Mouse (Mus musculus) neural tube, embryonic 12.5 days (tissue): ENCODE measurements around the gene Ctc1. TPM values are rescaled to one million over a fixed set of nuclear protein-coding genes. Genes with fewer than 3 reads are reported as not detected.

ENCODE experiments used
- ATAC-seq: fragments of 200-750 bp; cut with Nextera tagmentation; 2 replicates; pipeline ENCODE4 v1.8.0; 2017; ENCODE audit warnings: low read depth, mild to moderate bottlenecking, moderate TSS enrichment, moderate library complexity; ENCODE audit not compliant: low FRiP score
- H3K27ac ChIP-seq: fragments of 300-500 bp; sonication (generic); 2 replicates; pipeline ENCODE4 v1.5.1; 2016
- H3K27me3 ChIP-seq: fragments of 300-500 bp; sonication (generic); replicated peaks from 2 replicates; pipeline ENCODE4 v1.6.1; 2016; ENCODE audit warnings: mild to moderate bottlenecking
- H3K36me3 ChIP-seq: fragments of 300-500 bp; sonication (generic); 2 replicates; pipeline ENCODE4 v1.6.1; 2016; ENCODE audit warnings: mild to moderate bottlenecking
- H3K4me1 ChIP-seq: fragments of 300-500 bp; sonication (generic); 2 replicates; pipeline ENCODE4 v1.6.1; 2016
- H3K4me2 ChIP-seq: fragments of 300-500 bp; sonication (generic); replicated peaks from 2 replicates; pipeline ENCODE4 v1.6.1; 2016; ENCODE audit warnings: mild to moderate bottlenecking
- H3K4me3 ChIP-seq: fragments of 300-500 bp; sonication (generic); 2 replicates; pipeline ENCODE4 v1.5.1; 2016
- H3K9ac ChIP-seq: fragments of 300-500 bp; sonication (generic); 2 replicates; pipeline ENCODE4 v1.6.1; 2016; ENCODE audit warnings: mild to moderate bottlenecking
- H3K9me3 ChIP-seq: fragments of 300-500 bp; sonication (generic); 2 replicates; pipeline ENCODE4 v1.6.1; 2016; ENCODE audit warnings: mild to moderate bottlenecking
- WGBS: fragments of 180-500 bp; shearing (Covaris S2); methylation state at CpG from one replicate; pipeline ENCODE4 v1.1.7; 2016; 5-methylcytosine and 5-hydroxymethylcytosine counted together
- polyA plus RNA-seq: library from polyadenylated mRNA; unstranded; fragments of >200 nt; fragmentation: Nextera tagmentation; extraction: Ambion mirVana; gene quantifications from 2 replicates; pipeline ENCODE4 v1.2.1, GENCODE M21; 2016

Gene Ctc1
- polyA plus RNA-seq, 1 experiment from 2014 or later, result 66.8 TPM

DNA sequence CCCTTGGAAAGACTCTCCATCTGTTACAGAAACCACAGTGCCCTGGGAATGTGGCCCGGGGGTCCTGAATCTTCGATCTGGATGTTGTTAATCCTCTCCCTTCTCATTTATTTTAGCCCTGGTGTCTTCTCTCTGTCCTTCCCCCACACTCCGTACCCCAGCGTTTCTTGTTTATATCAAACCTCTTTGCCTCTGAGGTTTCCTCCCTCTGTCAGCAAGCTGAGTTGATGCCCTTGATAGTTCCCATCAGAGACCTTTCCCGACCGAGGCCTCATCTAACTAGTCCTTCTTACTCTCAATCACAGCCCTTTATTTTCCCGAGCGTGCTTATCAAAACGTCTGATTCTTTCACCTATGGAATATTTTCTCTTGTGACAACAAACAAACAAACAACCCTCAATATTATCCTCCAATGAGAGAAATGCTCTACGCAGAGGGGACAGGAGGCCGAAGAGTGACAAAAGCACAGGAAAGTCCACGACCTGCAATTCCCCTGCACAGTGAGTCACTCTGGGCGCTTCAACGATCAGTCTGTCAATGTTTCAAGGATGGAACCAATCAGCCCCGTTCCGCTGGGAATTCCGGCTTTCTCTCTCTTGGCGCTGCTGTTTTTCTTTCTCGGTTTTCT is 43.1 kb downstream of the Ctc1 start:
- Histone ChIP-seq H3K36me3 (no peaks in the 10 kb centered on the region), H3K4me3 (peak overlapping the region; percentile 75), H3K9me3 (no peaks in the 10 kb centered on the region), H3K4me2 (peak overlapping the region; percentile 97), H3K9ac (peak overlapping the region; percentile 52), H3K27ac (peak overlapping the region; percentile 48), H3K4me1 (peaks cover 23% of the 10 kb centered on the region), H3K27me3 (no peaks in the 10 kb centered on the region)
- peak; percentile 21; the same call in 1 of the 2 replicates for ATAC-seq
- 2% methylated on average over 19 of the region's 19 CpGs for WGBS

GRCm38 (mm10) chr11:69059357-69059974 is 43.8 kb downstream of the Ctc1 start, which contains the start of gene Borcs6:
Gene Borcs6, plus strand, starts transcription at chr11:69059717.
- Histone ChIP-seq H3K4me2 (peak within 1 kb of the TSS; percentile 97), H3K4me1 (peaks cover 29% of the 10 kb centered on the region), H3K27ac (peak within 1 kb of the TSS; percentile 71), H3K4me3 (peak within 1 kb of the TSS; percentile 75), H3K9me3 (no peaks in the 10 kb centered on the region), H3K36me3 (no peaks in the 10 kb centered on the region), H3K9ac (peak within 1 kb of the TSS; percentile 90), H3K27me3 (no peaks in the 10 kb centered on the region)
- ATAC-seq, result peak; percentile 88
- WGBS, result under 1% methylated on average over 64 of the region's 64 CpGs

DNA sequence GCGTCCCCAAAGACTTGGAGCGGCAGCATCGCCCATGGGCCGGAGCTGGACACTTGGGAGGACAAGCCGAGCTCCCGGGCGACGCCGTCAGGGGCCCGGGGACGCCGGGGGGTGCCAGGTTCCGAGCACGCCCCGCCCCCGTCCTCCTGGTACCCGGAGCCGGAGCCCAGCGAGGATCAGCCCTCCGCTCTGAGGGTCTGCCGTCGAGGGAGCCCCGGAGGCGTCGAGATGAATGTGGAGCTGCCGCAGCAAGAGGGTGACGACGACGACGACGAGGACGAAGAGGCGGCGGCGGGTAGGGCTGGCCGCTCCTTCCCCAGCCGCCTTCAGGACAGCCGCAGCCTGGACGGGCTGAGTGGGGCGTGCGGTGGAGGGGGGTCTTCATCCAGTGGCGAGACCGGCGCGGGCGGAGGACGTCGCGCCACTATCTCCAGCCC is 44.3 kb downstream of the Ctc1 start:
- no peaks in the 10 kb centered on the region for H3K9me3 ChIP-seq
- peaks cover 29% of the 10 kb centered on the region for H3K4me1 ChIP-seq
- no peaks in the 10 kb centered on the region for H3K27me3 ChIP-seq
- peak overlapping the region; percentile 90 for H3K9ac ChIP-seq
- H3K27ac ChIP-seq, result peak overlapping the region; percentile 71
- no peaks in the 10 kb centered on the region for H3K36me3 ChIP-seq
- H3K4me3 ChIP-seq, result peak overlapping the region; percentile 75
- peak overlapping the region; percentile 97 for H3K4me2 ChIP-seq
- ATAC-seq, result peak; percentile 49
- WGBS, result under 1% methylated on average over 46 of the region's 49 CpGs

DNA sequence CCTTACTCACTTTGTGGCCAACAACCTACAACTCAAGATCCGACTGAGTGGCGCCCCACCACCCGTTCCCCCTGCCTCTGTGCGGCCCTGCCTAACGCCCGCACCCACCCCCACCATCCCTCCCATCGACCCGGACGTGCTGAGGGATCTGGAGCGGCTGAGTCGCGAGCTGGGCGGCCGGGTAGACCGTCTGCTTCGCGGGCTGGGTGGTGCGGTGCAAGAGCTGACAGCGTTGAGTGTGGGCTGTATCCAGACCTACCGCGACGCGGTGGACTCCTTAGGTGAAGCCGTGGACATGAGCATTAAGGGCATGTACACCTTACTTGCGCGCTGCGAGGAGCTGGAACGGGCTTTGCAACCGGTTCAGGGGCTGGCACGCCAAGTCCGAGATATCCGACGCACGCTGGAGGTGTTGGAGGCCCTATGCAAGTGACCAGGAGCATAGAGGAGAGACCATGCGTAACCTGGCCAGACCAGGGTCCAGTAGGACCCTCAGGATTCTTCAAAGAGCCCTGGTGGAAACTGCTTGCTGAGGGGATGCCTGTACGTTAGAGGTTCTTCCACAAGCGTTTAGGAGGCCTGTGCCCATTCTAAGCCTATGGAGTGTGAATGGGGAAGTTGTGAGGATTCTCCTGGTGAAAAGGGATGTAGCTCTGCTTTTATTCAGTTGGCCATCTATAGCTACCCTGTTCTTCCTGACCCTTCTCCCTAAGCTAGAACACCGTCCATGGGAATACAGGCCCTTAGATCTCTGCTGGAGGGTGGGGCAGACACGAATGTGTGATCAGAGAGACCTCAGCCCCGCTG is 44.9 kb downstream of the Ctc1 start:
- H3K27ac ChIP-seq, result peak overlapping the region; percentile 71; the same call in 1 of the 2 replicates
- H3K4me1 ChIP-seq, result peaks cover 29% of the 10 kb centered on the region
- peak overlapping the region; percentile 75 for H3K4me3 ChIP-seq
- peak overlapping the region; percentile 97 for H3K4me2 ChIP-seq
- H3K9me3 ChIP-seq, result no peaks in the 10 kb centered on the region
- 2% methylated on average over 40 of the region's 40 CpGs for WGBS
- no peaks in the 10 kb centered on the region for H3K27me3 ChIP-seq
- ATAC-seq, result no peak; the same call in 1 of the 2 replicates
- H3K36me3 ChIP-seq, result no peaks in the 10 kb centered on the region
- H3K9ac ChIP-seq, result peak overlapping the region; percentile 90

GRCm38 (mm10) chr11:69061255-69061912 is 45.7 kb downstream of the Ctc1 start:
- Histone ChIP-seq H3K36me3 (no peaks in the 10 kb centered on the region), H3K4me3 (peak overlapping the region; percentile 75), H3K4me1 (peaks cover 36% of the 10 kb centered on the region), H3K4me2 (peak overlapping the region; percentile 97), H3K27me3 (no peaks in the 10 kb centered on the region), H3K9me3 (no peaks in the 10 kb centered on the region), H3K27ac (no peak overlapping the region), H3K9ac (peak overlapping the region; percentile 36; the same call in 1 of the 2 replicates)
- 8% methylated on average over 17 of the region's 17 CpGs for WGBS
- ATAC-seq, result no peak

DNA sequence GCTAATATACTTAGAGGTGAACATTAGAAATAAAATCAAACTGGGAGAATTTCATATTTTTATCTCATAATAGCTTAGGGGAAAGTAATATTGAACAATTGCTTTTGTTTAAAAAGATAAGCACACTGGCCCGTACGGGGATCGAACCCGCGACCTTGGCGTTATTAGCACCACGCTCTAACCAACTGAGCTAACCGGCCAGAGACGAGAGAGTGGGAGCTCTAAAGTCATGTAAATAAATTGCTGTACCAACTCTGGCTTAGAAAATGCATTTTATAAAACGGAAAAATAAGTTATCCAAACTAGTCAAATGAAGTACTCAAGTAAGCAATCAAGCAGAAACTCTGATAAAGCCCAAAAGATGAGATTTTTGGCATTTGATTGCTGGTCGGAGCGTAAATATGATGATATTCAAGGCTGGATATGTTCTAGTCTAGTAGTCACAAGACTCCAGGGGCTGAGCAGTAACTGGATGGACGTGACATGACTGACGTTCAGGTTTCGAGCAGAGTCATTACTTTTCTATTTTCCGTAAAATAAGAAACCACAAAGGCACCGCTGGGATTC is 46.6 kb downstream of the Ctc1 start:
- Histone ChIP-seq H3K4me1 (peaks cover 40% of the 10 kb centered on the region), H3K9me3 (no peaks in the 10 kb centered on the region), H3K9ac (no peak overlapping the region), H3K27me3 (no peaks in the 10 kb centered on the region), H3K4me3 (peak overlapping the region; percentile 74), H3K36me3 (no peaks in the 10 kb centered on the region), H3K4me2 (peak overlapping the region; percentile 97), H3K27ac (no peak overlapping the region)
- WGBS, result under 1% methylated on average over 17 of the region's 17 CpGs
- ATAC-seq, result no peak

GRCm38 (mm10) chr11:69062761-69063224 is 47.1 kb downstream of the Ctc1 start:
- Histone ChIP-seq H3K9ac (no peak overlapping the region), H3K36me3 (no peaks in the 10 kb centered on the region), H3K4me1 (peaks cover 40% of the 10 kb centered on the region), H3K9me3 (no peaks in the 10 kb centered on the region), H3K27me3 (no peaks in the 10 kb centered on the region), H3K4me2 (peak overlapping the region; percentile 77), H3K4me3 (peak overlapping the region; percentile 74), H3K27ac (no peak overlapping the region)
- ATAC-seq, result peak; percentile 32; the same call in 1 of the 2 replicates
- under 1% methylated on average over 19 of the region's 19 CpGs for WGBS

DNA sequence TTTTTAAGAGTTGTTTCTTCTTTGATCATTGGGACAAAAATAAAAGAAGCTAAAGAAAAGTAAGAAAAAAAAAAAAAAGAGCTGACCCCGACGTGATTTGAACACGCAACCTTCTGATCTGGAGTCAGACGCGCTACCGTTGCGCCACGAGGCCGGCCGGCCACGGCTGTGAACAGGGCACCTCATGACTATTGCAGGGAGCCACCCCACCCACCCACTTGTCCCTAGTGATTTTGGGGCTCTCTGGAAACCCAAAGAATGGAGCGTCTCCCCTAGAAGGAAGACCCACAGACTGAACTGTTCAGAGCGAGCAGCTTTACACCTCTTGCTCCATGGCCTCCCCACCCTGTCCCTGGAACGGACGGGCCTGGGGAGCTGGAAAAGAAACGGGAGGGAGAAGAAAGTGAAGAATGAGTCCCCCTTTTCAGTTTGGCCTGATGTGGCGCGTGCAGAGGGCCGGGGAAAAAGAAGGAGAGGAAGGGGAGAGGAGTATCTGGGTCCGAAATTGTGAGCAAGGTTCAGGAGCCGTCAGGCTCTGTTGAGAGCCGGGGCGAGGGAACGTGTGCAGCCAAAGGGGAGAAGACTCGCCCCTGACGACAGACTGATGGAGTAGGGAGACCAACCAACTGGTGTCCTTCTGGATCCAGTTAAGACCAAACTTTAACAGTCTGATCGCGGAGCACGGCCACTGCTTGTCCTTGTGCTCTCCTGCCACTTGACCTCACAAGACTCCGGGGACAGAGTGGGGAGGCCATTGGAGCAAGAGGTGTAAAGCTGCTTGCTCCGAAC is 47.9 kb downstream of the Ctc1 start:
- Histone ChIP-seq H3K4me1 (peaks cover 35% of the 10 kb centered on the region), H3K4me2 (peak overlapping the region; percentile 77), H3K36me3 (no peaks in the 10 kb centered on the region), H3K9ac (peak overlapping the region; percentile 57), H3K4me3 (peak overlapping the region; percentile 74), H3K9me3 (no peaks in the 10 kb centered on the region), H3K27ac (no peak overlapping the region), H3K27me3 (no peaks in the 10 kb centered on the region)
- under 1% methylated on average over 31 of the region's 31 CpGs for WGBS
- ATAC-seq, result no peak

- no peaks in the 10 kb centered on the region for H3K36me3 ChIP-seq
- no peak overlapping the region for H3K27ac ChIP-seq
- H3K4me3 ChIP-seq, result peak overlapping the region; percentile 74
- no peaks in the 10 kb centered on the region for H3K27me3 ChIP-seq
- H3K9ac ChIP-seq, result peak overlapping the region; percentile 57
- no peaks in the 10 kb centered on the region for H3K9me3 ChIP-seq
- ATAC-seq, result no peak
- peak overlapping the region; percentile 77 for H3K4me2 ChIP-seq
- 53% methylated on average over 9 of the region's 9 CpGs for WGBS
- peaks cover 35% of the 10 kb centered on the region for H3K4me1 ChIP-seq
Observed at GRCm38 (mm10) chr11:69064259-69065133, 48.8 kb downstream of the Ctc1 start.

- Histone ChIP-seq H3K27ac (no peak overlapping the region), H3K36me3 (no peaks in the 10 kb centered on the region), H3K4me2 (peak overlapping the region; percentile 89), H3K4me1 (peaks cover 32% of the 10 kb centered on the region), H3K9ac (no peak overlapping the region), H3K4me3 (no peak overlapping the region), H3K27me3 (no peaks in the 10 kb centered on the region), H3K9me3 (no peaks in the 10 kb centered on the region)
- ATAC-seq, result no peak
- WGBS, result 59% methylated on average over 3 of the region's 3 CpGs
Observed at GRCm38 (mm10) chr11:69065394-69065925, 49.7 kb downstream of the Ctc1 start.
